Mouse (Mus musculus) E14TG2a.4 (cell line): ENCODE results near the gene Best2.
A peak's percentile ranks its signal among the peaks of the same experiment; 100 is the strongest.

Source experiments
- H3K27me3 ChIP-seq: 2 replicates; pipeline ENCODE4 v1.6.1; 2014; ENCODE audit warnings: low read length, control low read depth; ENCODE audit not compliant: insufficient read depth
- H3K36me3 ChIP-seq: 2 replicates; pipeline ENCODE4 v1.6.1; 2014; ENCODE audit warnings: low read length, control low read depth; ENCODE audit not compliant: insufficient read depth
- H3K4me1 ChIP-seq: replicated peaks from 2 replicates; pipeline ENCODE4 v1.6.1; 2014; ENCODE audit warnings: low read depth, low read length, control low read depth
- H3K4me3 ChIP-seq: replicated peaks from 2 replicates; pipeline ENCODE4 v1.5.1; 2014; ENCODE audit warnings: mild to moderate bottlenecking, low read length
- H3K9me3 ChIP-seq: 2 replicates; pipeline ENCODE4 v1.6.1; 2014; ENCODE audit warnings: low read length, control low read depth
- CTCF ChIP-seq: conservative IDR thresholded peaks from 2 replicates; pipeline ENCODE4 v1.5.1; 2014; ENCODE audit warnings: low read length
- NANOG ChIP-seq: IDR thresholded peaks from 2 replicates; pipeline ENCODE4 v1.6.1; 2014; ENCODE audit warnings: borderline replicate concordance, low read length, mixed read lengths
- POU5F1 ChIP-seq: IDR thresholded peaks from 2 replicates; pipeline ENCODE4 v1.6.1; 2014; ENCODE audit warnings: low read length, borderline replicate concordance

Gene Best2

DNA sequence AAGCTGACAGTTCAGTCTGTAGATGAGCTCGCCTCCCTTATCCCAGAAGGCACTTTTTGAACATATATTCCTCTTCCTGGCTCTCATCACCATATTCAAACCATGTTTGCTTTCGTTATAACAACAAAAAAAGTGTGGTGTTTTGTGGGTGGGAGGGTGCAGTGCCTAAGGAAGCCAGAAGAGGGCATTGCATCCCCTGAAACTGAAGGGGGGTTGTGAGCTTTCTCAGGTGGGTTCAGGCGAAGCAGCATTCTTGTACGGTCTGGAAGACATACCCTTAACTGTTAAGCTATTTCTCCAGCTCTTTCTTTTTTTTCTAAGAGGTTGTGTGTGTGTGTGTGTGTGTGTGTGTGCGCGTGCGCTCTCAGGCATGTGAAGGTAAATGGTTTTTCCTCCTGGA, 38.9 kb downstream of the Best2 start:
- Histone ChIP-seq H3K4me1 (peaks cover 54% of the 10 kb centered on the region), H3K9me3 (no peaks in the 10 kb centered on the region), H3K4me3 (peak overlapping the region; percentile 91), H3K27me3 (no peaks in the 10 kb centered on the region), H3K36me3 (peaks cover 41% of the 10 kb centered on the region)
- TF ChIP-seq POU5F1: no peak
- no peak for TF ChIP-seq NANOG
- peak; percentile 99 for TF ChIP-seq CTCF

DNA sequence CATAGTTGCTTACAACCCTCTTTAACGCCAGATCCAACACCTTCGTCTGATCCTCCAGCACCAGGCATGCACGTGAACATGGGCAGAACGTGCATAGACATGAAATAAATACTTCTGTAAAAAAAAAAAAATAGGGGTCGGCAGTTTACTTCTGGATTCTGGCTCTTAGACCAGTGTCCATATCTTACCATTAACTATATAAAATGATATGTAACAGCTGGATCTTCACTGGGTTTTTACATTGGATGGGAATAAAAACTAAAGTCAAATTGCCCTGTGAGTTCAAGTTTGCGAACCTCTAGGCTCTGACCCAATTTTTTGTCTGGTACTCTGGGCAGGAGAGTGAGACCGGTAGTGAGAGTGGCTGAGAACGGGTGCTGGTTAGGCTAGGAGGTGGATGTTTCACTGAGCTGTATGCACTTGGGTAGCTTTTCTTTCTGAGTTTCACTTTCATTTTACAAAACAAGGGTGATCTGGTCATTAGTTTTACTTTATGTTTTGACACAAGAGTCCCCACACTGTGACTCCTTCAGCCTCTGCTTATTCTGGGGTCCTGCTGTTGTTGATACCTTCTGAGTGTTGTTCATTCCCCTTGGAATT, 39.7 kb downstream of the Best2 start:
- TF ChIP-seq POU5F1: no peak
- no peak for TF ChIP-seq NANOG
- TF ChIP-seq CTCF: no peak
- Histone ChIP-seq H3K4me1 (peaks cover 56% of the 10 kb centered on the region), H3K9me3 (no peaks in the 10 kb centered on the region), H3K27me3 (no peaks in the 10 kb centered on the region), H3K4me3 (no peak overlapping the region), H3K36me3 (peaks cover 45% of the 10 kb centered on the region)

DNA sequence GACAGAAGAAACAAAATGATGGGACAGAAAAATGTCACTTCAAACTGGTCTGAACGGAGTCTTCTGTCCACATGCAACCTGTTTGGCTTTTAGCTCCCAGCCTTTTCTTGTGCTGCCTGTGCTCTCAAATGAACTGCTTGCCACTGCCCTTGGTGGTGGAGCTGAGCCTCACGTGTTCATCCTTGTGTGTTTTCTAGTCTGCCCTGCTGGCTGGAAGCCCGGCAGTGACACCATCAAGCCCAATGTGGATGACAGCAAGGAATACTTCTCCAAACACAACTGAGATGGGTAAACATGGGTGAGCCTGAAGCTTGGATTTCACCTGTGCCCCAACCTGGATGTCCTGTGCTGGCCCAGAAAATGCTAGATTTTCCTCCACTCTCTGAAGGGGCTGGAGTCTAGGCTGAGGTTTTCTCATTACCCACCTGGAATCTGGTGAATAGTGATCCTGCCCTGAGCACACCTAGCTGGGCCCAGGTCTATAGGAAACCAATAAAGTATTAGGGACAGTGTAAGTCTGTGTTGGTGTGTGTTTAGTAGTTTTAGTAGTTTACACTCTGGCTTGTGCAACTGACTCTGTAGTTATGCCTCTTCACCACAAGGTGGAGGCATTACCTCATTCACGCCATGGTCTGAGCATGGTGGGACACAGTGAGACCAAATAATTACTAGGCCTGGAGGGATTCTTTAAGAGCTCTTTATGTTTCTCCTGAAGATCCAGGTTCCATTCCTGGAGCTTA, 40.4 kb downstream of the Best2 start:
- Histone ChIP-seq H3K9me3 (no peaks in the 10 kb centered on the region), H3K27me3 (no peaks in the 10 kb centered on the region), H3K4me3 (no peak overlapping the region), H3K4me1 (peaks cover 50% of the 10 kb centered on the region), H3K36me3 (peaks cover 45% of the 10 kb centered on the region)
- TF ChIP-seq POU5F1 (no peak), CTCF (peak; percentile 55), NANOG (no peak)

DNA sequence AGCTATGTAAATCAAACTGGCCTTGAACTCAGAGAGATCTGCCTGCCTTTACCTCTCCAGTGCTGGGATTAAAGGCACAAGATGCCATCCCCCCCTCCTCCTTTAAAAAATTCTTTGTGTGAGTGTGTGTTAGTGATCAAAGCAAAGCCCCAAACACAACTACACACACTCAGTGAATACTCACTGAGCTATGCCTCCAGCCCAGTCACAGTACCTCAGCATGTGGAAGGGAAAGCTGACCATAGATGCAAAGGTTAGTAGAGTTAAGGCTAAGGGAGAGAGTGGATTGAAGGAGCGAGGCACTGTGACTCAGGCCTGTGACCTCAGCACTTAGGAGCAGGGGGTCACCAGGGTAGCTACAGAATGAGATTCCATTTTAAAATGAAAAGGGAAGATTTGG, 41.3 kb downstream of the Best2 start:
- TF ChIP-seq POU5F1: no peak
- TF ChIP-seq NANOG: no peak
- TF ChIP-seq CTCF: no peak
- peaks cover 55% of the 10 kb centered on the region for H3K4me1 ChIP-seq
- no peak overlapping the region for H3K4me3 ChIP-seq
- H3K9me3 ChIP-seq: no peaks in the 10 kb centered on the region
- peaks cover 45% of the 10 kb centered on the region for H3K36me3 ChIP-seq
- no peaks in the 10 kb centered on the region for H3K27me3 ChIP-seq

DNA sequence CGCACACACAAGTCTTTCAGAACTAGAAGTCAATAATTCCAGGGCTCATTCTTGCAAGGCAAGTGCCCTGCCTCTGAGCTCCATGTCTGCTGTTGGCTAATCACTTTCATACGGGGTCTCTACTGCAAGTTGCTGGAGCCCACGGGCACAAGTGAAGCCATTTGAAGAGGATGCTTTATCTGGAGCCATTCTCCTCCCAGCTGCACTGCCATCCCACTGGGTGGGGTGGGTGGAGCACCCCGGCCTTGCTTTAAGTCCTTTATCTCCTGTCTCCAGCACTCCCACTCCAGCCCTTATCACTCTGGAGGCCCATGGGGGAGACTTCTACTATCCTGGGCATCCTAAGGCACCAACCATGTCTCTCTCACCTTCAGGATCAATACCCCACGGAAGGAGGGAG, 43.4 kb downstream of the Best2 start:
- H3K4me3 ChIP-seq: peak overlapping the region; percentile 86
- H3K36me3 ChIP-seq: peaks cover 46% of the 10 kb centered on the region
- peaks cover 73% of the 10 kb centered on the region for H3K4me1 ChIP-seq
- TF ChIP-seq CTCF: no peak
- TF ChIP-seq POU5F1: no peak
- TF ChIP-seq NANOG: no peak
- H3K9me3 ChIP-seq: no peaks in the 10 kb centered on the region
- no peaks in the 10 kb centered on the region for H3K27me3 ChIP-seq

DNA sequence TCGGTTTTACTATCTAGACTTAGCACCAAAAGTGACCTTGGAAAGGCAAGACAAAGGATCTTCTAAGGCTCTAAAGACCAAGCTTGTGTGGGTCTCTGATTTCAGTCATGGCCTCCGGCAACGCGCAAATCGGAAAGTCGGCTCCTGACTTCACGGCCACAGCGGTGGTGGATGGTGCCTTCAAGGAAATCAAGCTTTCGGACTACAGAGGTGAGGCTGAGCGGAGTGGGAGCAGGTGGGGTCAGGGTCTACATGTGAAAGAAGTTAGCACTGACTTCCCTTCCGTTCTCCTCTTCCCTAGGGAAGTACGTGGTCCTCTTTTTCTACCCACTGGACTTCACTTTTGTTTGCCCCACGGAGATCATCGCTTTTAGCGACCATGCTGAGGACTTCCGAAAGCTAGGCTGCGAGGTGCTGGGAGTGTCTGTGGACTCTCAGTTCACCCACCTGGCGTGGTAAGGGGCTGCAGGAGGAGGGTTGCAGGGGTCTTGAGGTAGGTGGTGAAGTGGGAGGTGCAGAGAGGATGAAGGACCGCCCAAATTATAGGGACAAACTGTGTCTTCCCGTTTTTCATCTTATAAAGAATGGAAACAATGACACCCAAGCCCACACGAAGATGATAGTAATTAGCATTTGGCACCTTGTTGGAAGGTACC, 44.1 kb downstream of the Best2 start:
- H3K4me1 ChIP-seq: peaks cover 67% of the 10 kb centered on the region
- peak overlapping the region; percentile 86 for H3K4me3 ChIP-seq
- no peaks in the 10 kb centered on the region for H3K27me3 ChIP-seq
- TF ChIP-seq NANOG (no peak), POU5F1 (no peak), CTCF (no peak)
- no peaks in the 10 kb centered on the region for H3K9me3 ChIP-seq
- H3K36me3 ChIP-seq: peaks cover 46% of the 10 kb centered on the region

DNA sequence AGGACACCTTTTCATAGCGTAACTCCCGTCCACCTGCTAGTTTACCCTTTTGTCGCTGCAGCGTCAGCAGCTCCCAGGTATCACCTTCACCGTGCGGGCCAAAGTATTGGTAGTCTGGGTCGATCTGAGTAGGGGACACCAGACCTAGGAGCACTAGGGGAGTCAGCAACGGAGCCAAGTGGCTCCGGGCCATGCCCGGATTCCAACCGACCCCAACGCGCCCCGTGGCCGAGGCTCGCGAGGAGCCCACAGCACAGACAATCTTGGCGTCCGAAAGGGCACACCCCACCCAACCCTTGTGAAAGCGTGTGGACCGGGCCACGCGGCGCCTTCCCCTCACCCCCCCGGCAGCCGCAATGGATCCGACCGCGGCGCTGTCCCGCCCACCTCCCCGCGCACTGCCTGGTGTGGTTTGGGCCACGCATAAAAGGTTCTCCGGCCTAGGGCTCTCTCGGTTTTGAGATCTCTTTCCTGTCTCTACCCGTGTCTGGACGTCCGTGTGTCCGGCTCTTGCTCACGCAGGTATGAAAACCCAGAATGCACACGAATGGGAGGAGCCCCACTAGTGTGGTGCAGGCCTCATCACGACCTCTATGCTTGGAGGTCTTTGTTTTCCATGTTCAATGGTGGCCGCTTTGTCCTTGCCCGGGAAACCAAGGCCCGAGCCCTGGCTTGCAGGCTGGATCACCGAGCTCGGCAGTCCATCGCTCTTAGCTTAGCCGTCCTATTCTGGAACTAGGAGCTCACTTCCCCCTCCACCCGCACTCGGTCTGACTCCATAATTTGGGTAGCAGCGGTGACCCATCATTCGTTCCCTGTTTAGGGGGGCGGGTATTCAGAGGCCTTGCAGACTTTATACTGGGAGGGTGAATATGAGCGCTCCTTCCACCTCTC, 44.8 kb downstream of the Best2 start, which contains the start of the genes Gm49661, Prdx2 and Rnaseh2a:
Gene Gm49661 (minus strand): TSS at position 193 of the 894 bp plus-strand sequence.
Gene Prdx2 (plus strand): TSS at position 347 of the 894 bp plus-strand sequence.
Gene Rnaseh2a (minus strand): TSS at position 527 of the 894 bp plus-strand sequence.
- no peak for TF ChIP-seq POU5F1
- no peak for TF ChIP-seq CTCF
- TF ChIP-seq NANOG: no peak
- H3K36me3 ChIP-seq: peaks cover 46% of the 10 kb centered on the region
- H3K4me1 ChIP-seq: peaks cover 64% of the 10 kb centered on the region
- H3K27me3 ChIP-seq: no peaks in the 10 kb centered on the region
- H3K9me3 ChIP-seq: no peaks in the 10 kb centered on the region
- peak within 1 kb of the TSS; percentile 86 for H3K4me3 ChIP-seq

DNA sequence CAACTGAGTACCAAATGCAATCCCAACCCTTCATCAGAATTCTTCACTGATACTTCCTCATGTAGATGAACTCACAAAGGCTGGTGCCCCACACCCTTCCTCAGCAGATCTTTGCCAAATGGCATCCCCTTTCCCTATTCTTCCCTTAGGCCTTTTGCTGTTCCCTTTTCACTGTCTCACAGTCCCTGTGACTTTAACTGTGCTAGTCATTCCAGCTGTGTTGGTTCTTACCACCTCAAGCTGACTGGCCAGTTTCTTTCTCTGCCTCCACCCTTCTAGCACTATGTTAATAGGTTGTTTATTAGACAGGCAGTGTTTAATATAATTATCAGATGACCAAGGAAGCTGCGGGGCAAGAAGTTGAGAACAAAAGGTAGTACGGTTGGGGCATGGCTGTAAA, 45.7 kb downstream of the Best2 start:
- H3K4me1 ChIP-seq: peaks cover 59% of the 10 kb centered on the region

More for the DNA sequence above, 45.7 kb downstream of the Best2 start:
- H3K27me3 ChIP-seq: no peaks in the 10 kb centered on the region
- peaks cover 47% of the 10 kb centered on the region for H3K36me3 ChIP-seq
- no peaks in the 10 kb centered on the region for H3K9me3 ChIP-seq
- no peak for TF ChIP-seq NANOG
- TF ChIP-seq CTCF: no peak
- TF ChIP-seq POU5F1: no peak
- peak overlapping the region; percentile 86 for H3K4me3 ChIP-seq
